Mouse (Mus musculus) stomach, postnatal 0 days (tissue): ENCODE results near the gene Ssc5d.

Experiments
- CTCF ChIP-seq: IDR thresholded peaks from 2 replicates; pipeline ENCODE4 v1.5.1; 2016; ENCODE audit warnings: antibody characterized with exemption, low read depth, mild to moderate bottlenecking, moderate library complexity
- EP300 ChIP-seq: optimal IDR thresholded peaks from 2 replicates; pipeline ENCODE3; 2016; ENCODE audit warnings: antibody characterized with exemption

DNA sequence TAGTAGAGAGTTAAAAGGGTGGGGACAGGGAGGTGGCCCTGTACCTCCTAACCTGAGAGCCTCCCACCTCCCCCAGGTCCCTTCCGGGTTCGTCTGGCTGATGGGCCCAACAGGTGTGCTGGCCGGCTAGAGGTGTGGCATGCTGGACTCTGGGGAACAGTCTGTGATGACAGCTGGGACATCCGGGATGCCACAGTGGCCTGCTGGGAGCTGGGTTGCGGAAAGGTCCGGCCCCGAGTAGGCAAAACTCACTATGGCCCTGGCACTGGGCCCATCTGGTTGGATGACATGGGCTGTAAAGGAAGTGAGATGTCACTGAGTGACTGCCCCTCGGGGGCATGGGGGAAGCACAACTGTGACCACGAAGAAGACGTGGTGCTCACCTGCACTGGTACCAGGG, 11.2 kb downstream of the Ssc5d start:
- TF ChIP-seq CTCF (no peak), EP300 (no peak)
